Mouse (Mus musculus) kidney, postnatal 36 days (tissue): Measurements from ENCODE around the gene Llph.
"Not testable (repeated sequence)": the region's sequence is repeated elsewhere in the genome, so short reads cannot be mapped to it uniquely, and the experiment has no call there.

ENCODE experiments used
- DNase-seq, 2 experiments: peaks; one replicate each; pipeline ENCODE4 v3.0.0; 2021 to 2022; ENCODE audit warnings: mixed read lengths in 2 of 2

The Llph gene

DNA sequence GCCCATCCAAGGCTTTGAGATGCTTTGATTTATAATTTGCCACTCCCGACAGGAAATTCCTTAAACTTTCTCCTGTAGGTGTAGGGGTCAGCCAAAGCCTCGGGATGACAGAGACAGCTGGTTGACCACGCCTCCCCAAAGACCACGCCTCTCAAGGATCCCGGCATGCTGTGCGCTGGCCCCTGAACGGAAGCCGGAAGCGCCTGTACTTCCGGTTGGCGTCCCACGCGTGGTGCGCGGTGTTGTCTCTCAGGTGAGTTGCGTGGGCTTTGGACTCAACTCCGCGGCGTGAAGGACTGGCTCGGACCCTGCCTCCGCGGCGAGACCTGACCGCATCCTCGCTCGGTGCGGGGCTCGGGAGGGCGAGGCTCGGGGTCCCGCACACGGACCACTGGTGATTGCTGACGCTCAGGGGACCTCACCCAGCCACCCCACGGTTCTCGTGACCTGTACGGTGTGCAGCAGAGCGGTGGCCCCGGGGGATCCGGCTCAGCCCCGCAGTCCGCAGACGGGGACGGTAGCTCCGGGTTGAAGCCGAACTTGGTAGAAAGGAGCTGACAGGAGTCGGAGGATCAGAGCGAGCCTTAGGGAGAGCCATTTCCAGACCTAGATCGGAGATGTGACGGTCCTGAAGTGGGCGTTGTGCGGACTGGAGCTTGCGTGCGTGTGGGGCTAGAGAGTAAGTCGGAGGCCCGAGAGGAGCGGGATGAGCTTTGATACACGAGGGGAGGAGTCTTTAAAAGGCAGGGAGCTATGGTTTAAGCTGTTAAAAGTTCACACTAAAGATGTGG lies at the start of gene Llph:
Llph (plus strand) TSS at position 200 of the 791 bp plus-strand sequence.
- peak; percentile 91 to 94 for DNase-seq

DNA sequence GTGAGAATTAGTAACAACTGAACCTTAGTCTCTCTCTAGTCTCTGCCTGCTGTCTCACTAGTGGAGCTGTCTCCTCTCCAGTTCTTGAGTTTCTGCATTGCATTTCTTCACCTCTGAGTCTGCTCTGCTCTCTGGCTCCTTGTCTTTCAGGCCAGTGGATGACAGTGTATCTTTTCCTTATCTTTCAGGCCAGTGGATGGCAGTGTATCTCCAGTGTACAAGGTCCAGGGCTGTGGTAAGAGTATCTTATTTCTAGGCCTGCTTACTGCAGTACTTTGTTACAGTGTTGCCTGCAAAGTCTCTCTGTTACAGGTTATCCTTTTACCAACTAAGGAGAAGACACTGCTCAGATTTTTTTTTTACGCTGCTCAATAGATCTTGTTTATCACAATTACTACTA lies 44.0 kb upstream of the Llph start:
- DNase-seq = peak; percentile 38 to 60

DNA sequence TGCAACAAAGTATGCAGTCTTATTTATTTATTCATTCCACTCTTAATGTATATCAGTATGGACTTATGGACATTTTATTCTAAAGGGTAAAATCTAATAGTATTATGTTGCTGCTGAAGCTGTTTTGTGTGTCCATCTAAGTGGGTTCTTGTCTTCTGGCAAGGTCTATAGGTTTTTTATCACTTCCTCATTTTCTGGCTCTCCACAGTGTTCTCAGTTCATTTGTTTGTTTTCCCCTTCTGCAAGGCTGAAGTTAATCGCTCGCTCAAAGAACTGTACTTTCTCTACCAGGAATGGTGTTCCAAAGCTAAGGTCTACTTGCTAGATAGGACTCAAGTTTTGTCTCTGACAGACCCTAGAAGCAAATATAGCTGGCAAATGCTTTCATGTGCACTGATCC lies 43.5 kb upstream of the Llph start:
- no peak for DNase-seq

DNA sequence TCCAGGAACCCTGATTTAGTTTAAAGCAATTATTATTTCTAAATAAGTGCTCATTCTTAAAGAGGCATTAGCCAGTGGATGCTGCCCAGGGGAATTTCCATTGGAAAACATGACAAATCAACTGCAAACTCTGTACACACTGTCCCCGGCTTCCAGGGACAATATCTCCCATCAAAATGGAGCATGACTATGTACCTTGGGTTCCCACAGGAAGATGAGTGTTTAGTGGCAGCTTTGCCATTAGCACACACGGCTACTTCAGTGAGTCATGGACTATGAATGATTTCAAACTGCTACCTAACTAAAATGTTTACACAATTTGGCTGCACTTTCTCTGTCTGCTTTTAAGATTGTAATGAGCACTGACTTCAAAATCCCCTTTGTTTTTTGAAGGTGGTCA lies 38.4 kb upstream of the Llph start:
- no peak for DNase-seq

DNA sequence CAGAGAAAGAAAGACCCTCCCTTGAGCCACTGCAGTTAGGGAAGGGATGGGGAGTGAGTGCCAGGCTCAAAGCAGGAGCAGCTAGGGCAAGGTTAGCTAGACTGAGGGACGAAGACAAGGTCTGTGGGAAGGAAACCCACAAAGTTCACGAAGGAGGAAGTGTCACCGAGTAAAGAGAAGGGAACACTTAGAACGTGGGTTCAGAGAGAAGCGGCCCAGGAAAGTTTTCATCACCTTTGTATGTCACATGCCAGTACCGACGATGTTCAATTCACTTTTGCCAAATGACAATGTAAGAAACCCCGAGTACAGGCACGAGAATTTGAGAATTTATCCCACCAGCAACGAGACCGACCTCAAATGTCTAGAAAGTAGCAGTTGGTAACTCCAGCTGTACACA lies 37.6 kb upstream of the Llph start:
- no peak for DNase-seq

DNA sequence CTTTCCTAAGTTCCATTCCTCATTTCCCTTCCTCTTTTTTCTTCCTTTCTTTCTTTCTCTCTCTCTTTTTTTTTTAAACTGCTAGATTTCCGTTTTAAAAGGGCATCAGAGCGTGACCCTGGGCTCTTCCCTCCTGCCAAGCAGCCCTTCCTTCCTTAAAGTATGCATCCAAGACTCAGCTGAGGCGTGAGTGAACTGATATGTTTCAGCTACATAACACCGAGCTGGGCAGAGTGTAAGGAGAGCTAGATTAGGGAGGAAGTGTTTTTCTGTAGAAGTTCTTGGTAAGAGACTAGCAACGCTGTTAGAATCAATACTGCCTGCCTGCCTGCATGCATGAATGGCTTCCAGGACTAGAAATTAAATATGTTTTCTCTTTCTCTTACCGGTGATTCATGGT lies 37.1 kb upstream of the Llph start:
- DNase-seq = no peak

DNA sequence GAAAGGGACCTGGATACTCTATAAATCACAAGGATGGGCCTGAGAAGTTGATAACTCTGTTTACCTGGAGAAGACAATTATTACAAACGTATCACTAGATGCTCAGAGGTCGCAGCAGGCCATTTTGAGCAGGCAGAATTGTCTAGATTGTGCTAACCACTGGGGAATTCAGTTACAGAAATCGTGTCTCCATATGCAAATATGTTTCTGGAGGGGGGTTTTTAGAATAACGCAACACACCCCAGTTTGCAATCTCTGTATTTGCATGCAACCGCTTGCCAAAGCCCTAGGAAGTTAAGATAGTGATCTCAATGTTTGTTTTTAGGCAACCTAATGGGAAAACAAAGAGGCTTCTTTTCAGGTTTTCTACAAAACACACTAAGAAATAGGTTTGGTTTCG lies 35.7 kb upstream of the Llph start:
- no peak for DNase-seq

DNA sequence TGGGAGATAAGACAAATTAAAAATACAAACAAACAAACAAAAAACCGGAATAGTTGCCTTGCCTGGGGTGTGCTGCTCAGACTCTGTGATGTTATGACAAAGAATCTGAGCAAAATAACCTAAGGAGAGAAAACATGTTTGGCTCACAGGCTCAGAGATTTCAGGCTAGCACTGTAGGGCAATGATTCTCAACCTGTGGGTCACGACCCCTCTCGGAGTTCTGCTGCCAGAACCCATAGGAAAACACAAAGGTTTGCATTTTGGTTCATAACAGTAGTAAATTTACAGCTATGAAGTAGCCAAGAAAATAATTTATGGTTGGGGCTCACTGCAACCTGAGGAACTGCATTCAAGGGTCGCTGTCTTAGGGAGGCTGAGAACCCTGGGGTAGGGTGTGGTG lies 34.6 kb upstream of the Llph start:
- DNase-seq = no peak

DNA sequence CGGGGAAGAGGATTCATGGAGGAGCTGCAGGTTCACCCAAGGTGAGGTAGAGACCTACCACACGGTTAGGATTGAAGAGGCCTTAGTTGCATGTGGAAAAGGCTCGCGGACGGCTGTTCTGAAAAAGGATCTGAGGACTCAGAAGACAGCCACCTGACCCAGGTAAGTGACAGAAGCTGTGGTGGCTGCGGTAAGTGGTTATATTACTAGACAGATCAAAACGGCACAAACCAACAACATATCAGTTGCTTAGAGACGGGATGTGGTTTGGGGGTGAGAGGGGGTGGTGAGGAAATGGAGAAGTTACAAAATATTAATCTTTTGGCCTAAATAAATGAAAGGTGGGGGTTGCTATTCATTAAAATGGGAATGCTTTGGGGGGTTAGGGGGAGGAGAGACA lies 33.6 kb upstream of the Llph start:
- DNase-seq = no peak

DNA sequence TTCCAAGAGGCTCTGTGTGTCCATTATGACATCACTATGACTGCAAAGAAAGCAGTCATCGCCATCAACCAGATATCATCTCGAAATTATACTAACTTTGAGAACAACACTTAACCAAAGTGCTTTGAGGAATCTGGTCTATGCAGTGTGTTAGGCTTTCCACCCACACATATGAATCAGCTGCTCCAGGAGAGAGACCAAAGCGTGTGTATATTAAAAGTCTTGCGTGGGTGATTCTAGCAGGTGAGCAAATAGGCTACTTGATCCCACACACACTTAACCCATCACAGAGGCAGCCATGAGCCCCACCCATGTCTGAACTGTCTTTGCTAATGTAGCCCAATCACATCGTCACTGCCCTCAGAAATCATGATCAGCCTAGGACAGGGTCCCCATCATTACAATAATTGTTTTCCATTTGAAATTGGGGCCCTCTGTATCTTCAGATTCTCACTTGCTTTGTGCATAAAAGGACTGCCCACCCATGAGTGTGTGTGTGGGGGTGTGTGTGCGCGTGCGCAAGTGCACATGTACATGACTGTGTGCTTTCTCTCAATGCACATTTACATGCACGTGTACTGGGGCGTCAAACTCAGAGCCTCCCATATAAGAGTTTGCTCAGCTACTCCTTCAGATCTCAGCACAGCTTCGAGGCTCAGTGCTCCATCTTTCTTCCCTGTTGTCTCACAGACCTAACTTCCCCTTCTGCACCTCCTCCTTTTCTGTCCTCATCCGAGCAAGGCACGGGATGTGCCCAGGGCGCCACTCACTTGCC lies 29.6 kb upstream of the Llph start:
- no peak for DNase-seq

DNA sequence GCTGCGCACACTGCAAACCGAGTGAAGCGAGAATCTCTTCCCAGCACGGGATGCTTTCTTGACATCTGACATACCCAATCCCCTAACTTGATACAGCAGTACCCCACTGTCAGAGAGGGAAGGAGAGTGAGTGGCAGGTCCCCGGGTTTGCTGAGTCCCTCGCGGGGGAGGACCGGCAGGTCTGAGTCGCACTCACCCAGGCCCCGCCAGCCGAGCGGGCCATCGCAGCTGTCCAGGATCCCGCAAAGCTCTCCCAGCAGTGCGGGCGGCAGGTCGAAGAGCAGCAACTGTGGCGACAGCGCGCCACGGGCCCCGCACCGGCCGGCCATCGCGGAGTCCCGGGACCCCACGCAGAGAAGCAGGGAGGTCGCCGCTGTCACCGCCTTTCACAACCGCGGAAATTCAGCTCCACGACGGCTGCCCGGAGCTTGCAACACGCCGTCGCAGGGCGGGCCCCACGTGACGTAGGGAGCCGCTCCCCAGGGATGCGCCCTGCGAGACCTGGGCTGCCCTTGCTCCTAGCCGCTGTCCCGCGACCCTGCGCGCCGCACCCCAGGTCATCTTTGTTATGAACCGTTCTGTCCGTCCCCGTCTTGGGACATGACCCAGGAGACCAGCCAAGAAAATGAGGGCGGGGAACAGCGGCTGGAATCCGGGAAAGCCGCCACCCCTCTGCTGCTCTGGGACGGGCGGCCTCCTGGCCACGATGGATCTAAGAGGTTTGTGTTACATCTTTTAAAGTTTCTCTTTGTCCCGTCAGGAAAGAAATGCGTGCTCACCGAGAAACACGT lies 25.5 kb upstream of the Llph start, which contains the start of gene Tmbim4:
Tmbim4 (plus strand) TSS at position 460 of the 791 bp plus-strand sequence.
- DNase-seq = peak; percentile 84 to 86

DNA sequence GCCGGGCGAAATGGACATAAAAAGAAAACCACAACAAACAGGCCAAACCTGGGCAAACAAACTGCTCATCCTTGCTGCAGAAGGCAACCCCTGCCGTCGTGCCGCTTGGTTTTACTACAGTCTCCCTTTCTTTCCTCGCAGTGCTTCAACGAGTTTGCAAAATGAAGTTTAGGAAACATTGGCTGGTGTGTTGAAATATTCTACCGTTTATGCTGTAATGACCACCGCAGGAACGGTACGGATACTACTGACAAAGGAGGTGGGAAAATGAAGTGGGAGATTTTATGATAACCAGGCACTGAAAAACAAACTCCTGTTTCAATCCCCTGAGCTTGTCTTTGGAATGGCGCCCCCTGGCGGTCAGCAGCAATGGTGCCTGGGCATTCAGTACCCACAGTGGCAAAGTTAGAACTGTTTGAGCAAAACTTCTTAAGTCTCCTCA lies 24.9 kb upstream of the Llph start, which contains the start of gene Irak3:
Irak3 (minus strand) TSS at position 170 of the 442 bp plus-strand sequence.
- peak; percentile 85 to 96 for DNase-seq

DNA sequence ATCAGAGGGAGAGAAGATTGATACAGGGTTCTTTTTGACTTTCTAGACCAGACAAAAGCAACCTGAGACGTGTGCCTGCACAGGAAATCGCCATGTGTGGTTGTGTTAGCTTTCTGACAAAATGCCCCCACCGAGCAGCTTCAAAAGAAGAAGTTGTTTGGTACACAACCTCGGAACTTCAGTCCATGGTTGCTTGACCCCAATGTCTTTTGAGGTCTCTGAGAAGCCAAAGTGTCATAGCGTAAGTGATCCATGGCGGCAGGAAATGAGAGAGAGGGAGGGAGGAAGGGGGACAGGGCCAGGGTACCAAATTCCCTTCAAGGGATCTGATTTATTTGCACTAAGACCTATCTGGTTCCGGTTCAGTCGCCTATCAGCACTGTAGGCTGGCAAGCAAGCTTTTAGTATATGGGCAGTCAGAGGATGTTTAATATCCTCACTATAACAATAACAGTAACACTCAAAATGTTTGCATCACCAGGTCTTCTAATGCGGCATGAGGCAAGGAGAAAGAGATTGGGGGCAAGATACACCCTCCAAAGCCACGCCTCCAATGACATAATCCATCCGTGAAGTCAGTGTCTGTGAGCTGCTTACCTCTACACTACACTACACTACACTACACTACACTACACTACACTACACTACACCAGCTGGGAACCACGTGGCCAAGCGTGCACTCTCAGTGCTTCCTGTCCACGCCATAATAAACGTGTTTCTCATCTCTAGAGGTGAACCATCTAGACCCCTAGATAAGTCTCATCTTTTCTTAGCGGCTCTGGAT lies 24.2 kb upstream of the Llph start:
- DNase-seq = no peak

DNA sequence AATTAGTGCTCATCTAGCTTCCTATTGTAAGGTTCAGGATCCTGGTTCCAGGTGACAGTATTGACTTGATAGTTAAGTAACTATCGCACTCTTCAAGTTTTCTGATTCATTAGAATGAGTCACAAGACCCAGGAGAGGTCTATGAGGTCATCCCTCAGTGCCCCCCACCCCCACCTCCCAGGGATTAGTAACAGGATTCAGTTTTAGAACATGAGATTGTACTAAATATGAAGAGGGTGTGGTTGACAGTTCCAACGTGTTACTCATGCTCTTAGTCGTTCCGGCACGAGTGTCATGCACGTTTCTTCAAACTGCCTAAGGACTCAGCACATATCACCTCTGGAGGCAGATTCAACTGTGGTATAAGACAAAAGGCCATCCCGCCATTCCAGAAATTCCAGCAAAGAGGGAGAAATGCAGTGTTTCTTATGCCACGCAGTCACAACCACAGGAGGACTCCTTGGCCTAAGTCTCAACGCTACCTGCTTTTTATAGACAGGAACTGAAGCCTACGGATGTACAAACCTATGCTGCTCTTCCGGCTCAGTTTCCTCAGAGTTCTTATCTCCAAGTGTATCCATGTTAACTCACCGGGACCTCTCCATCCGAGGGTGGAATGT lies 22.2 kb upstream of the Llph start:
- no peak for DNase-seq

DNA sequence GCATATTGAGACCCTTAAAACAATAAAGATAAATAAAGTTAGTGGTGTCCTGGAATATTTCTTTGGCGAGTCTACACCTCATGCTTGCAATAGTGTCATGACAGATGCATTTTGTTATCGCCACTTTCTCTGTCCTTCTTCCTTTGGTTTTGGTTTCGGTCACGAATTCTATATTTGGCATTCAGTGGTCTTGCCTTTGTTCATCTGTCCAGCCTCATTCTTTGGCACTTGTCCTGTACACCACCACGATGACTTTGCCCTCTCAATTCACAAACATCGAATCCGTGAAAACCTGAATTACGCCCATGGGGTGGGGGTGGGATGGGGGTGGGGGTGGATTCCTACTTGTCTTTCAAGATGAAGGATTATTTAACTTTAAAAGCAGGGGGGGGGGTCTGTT lies 18.9 kb upstream of the Llph start:
- DNase-seq = no peak

DNA sequence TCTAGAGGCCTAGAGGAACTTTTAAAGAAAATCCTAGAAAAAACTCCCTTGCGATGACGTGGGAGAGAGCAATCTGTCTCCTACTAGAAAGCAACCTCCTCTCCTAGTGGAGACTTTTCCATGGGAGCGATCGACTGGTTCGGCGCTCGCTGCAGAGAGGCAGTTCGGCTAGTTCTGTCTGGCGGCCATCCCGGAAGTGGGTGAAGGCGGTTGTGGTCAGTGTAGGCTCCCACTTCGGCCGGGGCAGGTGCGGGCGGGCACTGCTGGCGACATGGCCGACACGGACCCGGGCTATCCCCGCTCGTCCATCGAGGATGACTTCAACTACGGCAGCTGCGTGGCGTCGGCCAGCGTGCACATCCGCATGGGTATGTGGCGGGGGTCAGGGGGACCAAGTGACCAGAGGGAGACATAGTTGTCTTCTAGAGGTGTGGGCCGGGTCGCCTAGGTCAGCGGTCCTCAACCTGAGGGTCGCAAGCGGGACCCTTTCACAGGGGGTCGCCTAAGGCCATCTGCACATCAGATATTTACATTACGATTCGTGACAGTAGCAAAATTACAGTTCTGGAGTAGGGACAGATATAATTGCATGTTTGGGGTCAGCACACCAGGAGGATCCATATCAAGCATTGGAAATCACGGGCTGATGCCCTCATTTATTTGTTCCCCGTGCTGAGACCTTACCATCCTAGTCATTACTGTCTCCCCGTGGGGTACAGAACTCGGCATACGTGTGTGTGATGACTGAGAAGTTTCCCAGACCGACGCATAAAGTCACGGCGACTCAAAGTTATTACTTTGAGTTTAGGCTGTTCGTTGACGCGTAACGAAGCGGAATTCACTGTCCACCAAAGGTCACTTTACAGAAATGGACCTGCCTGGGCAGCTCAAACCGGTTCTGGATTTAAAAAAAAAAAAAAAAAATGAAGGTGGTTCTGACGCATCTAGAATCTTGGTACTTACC lies 18.0 kb upstream of the Llph start:
- peak; percentile 94 to 95 for DNase-seq

DNA sequence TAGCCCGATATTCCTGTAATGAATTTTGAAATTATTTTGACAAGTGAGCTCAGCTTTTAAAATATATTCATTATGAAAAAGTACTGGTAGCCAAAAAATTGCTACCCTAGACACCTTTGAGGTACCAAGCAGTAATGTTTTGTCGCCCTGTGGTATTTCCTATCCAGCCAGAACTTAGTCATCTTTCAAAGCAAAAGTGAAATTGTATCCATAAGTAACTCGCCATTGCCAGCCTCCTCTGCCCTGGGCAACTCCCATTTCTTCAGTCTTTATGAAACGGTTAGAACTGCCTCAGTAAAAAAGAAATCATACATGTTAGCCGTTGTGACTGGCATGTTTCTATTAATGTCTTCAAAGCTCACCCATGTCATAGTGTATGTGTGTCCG lies 17.3 kb upstream of the Llph start:
- DNase-seq = no peak

DNA sequence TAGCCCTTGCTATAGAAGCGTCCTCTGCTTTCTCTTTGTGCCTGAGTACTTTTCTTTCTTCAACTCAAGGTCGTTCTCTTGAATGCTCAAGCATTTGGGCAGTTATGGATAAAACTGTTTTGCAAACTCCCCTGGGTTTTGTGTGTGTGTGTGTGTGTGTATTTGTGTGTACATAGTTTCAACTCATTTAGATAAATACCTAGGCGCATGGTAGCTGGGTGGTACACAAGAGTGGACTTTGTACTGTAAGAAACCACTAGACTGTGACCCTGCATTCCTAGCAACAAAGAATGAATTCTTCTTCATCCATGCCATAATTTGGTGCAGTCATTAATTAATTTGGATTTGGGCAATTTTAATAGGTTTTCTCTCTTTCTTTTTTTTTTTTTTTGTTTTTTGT lies 16.8 kb upstream of the Llph start:
- peak; percentile 41 to 63 for DNase-seq

DNA sequence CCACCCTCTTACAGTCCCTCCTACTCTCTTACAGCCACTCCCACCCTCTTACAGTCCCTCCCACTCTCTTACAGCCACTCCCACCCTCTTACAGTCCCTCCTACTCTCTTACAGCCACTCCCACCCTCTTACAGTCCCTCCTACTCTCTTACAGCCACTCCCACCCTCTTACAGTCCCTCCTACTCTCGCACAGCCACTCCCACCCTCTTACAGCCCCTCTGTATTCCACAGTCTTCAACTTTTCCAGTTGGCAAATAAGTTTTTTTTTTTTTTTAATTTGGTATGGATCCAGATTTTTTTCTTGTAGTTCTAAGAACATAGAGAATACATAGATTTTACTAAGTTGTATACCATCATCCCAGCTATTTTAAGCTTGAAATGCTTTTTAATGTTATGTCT lies 9.8 kb upstream of the Llph start:
- not testable (repeated sequence) for DNase-seq

DNA sequence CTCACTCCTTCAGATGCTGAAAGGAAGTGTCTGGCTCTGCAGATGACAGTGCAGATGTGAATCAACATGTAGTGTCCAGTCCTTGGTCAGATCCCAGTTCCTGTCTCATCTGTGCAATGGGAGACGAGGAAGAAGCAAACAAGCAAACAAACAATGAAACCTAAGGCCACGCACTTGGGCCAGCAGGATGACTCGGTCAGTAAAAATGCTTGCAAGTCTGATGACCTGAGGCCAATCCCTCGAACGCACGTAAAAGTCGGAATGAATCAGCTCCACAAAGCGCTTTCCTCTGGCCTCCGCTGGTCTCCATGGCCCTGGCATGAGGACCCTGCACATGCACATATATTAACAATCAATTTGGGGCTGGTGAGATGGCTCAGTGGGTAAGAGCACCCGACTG lies 7.9 kb upstream of the Llph start:
- DNase-seq = no peak
